Mouse (Mus musculus) heart, embryonic 14.5 days (tissue): Measurements from ENCODE around the gene Ccdc27. TPM values are rescaled to one million over a fixed set of nuclear protein-coding genes. Genes with fewer than 3 reads are reported as not detected.

ENCODE experiments used
- ATAC-seq: fragments of 200-750 bp; cut with Nextera tagmentation; 2 replicates; pipeline ENCODE4 v1.8.0; 2017; ENCODE audit warnings: low read depth, moderate TSS enrichment; ENCODE audit not compliant: insufficient number of reproducible peaks, insufficient read depth, low FRiP score
- H3K27ac ChIP-seq, 2 experiments: fragments of 200-500 bp in 1 of 2; fragments of 300-500 bp in 1 of 2; sonication (generic) in 1 of 2; replicated peaks in 1 of 2; 2 replicates each; pipeline ENCODE4 v1.5.1; 2012 to 2014; ENCODE audit warnings: low read depth in 2 of 2, low read length in 2 of 2, control low read depth in 1 of 2, mild to moderate bottlenecking in 1 of 2, mixed read lengths in 1 of 2; ENCODE audit not compliant: control insufficient read depth in 1 of 2, insufficient read depth in 1 of 2
- H3K27me3 ChIP-seq: fragments of 300-500 bp; sonication (generic); 2 replicates; pipeline ENCODE4 v1.6.1; 2014; ENCODE audit warnings: mild to moderate bottlenecking, low read length, control low read depth; ENCODE audit not compliant: control insufficient read depth, insufficient read depth
- H3K36me3 ChIP-seq: fragments of 300-500 bp; sonication (generic); 2 replicates; pipeline ENCODE4 v1.6.1; 2014; ENCODE audit warnings: mild to moderate bottlenecking, control low read depth, low read length, mixed read lengths; ENCODE audit not compliant: control insufficient read depth, insufficient read depth
- H3K4me1 ChIP-seq, 2 experiments: fragments of 200-500 bp in 1 of 2; fragments of 300-500 bp in 1 of 2; sonication (generic) in 1 of 2; 2 replicates each; pipeline ENCODE4 v1.6.1; 2012 to 2014; ENCODE audit warnings: low read length in 2 of 2, control low read depth in 1 of 2, mixed read lengths in 1 of 2; ENCODE audit not compliant: control insufficient read depth in 2 of 2, insufficient read depth in 2 of 2
- H3K4me2 ChIP-seq: fragments of 300-500 bp; sonication (generic); 2 replicates; pipeline ENCODE4 v1.6.1; 2014; ENCODE audit warnings: mild to moderate bottlenecking, low read length
- H3K4me3 ChIP-seq, 2 experiments: fragments of 200-500 bp in 1 of 2; fragments of 300-500 bp in 1 of 2; sonication (generic) in 1 of 2; 2 replicates each; pipeline ENCODE4 v1.5.1; 2012 to 2014; ENCODE audit warnings: low read length in 2 of 2, mild to moderate bottlenecking in 2 of 2, control low read depth in 1 of 2, low read depth in 1 of 2, moderate library complexity in 1 of 2; ENCODE audit not compliant: control insufficient read depth in 1 of 2, insufficient read depth in 1 of 2
- H3K9ac ChIP-seq: fragments of 300-500 bp; sonication (generic); 2 replicates; pipeline ENCODE4 v1.6.1; 2014; ENCODE audit warnings: mild to moderate bottlenecking, low read length
- H3K9me3 ChIP-seq: fragments of 300-500 bp; sonication (generic); 2 replicates; pipeline ENCODE4 v1.6.1; 2016; ENCODE audit warnings: low read length, control low read depth; ENCODE audit not compliant: control insufficient read depth
- WGBS: fragments of 180-500 bp; shearing (Covaris S2); extraction: QIAGEN DNeasy Blood & Tissue Kit; methylation state at CpG from one replicate; pipeline ENCODE4 v1.1.7; 2014; 5-methylcytosine and 5-hydroxymethylcytosine counted together
- polyA plus RNA-seq: library from polyadenylated mRNA; unstranded; fragments of >200 nt; fragmentation: Nextera tagmentation; extraction: Ambion mirVana; gene quantifications from 2 replicates; pipeline ENCODE4 v1.2.1, GENCODE M21; 2014

Gene Ccdc27
- polyA plus RNA-seq, 1 experiment from 2014 or later, result not detected

DNA sequence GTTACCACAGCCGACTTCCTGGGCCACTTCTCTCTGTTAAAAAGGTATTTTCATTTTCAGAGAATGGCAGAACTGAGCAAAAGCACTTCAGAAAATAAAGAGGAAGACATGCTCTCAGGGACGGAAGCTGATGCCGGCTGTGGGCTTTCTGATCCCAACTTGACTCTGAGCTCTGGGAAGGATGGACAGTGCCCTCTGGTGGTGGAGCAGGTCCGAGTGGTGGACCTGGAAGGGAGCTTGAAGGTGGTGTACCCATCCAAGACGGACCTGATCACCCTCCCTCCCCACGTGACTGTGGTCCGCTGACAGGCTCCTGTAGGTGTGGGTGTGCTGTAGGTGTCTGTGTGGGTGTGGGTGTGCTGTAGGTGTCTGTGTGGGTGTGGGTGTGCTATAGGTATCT lies 22.9 kb downstream of the Ccdc27 start:
- H3K27me3 ChIP-seq, result no peaks in the 10 kb centered on the region
- H3K4me3 ChIP-seq, result no peak overlapping the region
- H3K36me3 ChIP-seq, result peaks cover 81% of the 10 kb centered on the region
- H3K4me1 ChIP-seq, result peaks cover 18 to 20% of the 10 kb centered on the region in 2 experiments
- H3K9ac ChIP-seq, result no peak overlapping the region
- H3K4me2 ChIP-seq, result no peak overlapping the region
- no peak overlapping the region for H3K27ac ChIP-seq
- WGBS, result 71% methylated on average over 7 of the region's 7 CpGs
- H3K9me3 ChIP-seq, result no peaks in the 10 kb centered on the region
- no peak for ATAC-seq

DNA sequence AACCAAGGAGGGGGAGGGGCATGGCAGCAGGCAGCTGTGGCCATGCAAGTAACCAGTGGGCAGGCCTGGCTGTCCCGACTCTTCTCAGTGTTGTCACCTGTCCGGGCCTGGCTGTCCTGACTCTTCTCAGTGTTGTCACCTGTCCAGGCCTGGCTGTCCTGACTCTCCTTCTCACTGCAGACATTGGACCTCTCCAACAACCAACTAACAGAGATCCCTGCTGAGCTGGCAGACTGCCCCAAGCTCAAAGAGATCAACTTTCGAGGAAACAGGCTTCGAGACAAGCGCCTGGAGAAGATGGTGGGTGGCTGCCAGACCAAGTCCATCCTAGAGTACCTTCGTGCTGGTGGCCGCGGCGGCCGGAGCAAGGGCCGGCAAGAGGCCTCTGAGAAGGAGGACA lies 27.0 kb downstream of the Ccdc27 start:
- H3K9me3 ChIP-seq, result no peaks in the 10 kb centered on the region
- H3K4me3 ChIP-seq, result no peak overlapping the region
- H3K36me3 ChIP-seq, result peaks cover 68% of the 10 kb centered on the region
- H3K4me2 ChIP-seq, result no peak overlapping the region
- H3K27ac ChIP-seq, result no peak overlapping the region
- H3K4me1 ChIP-seq, result peaks cover 7 to 20% of the 10 kb centered on the region in 2 experiments; a peak in 3 of 4 replicates
- no peak overlapping the region for H3K9ac ChIP-seq
- WGBS, result 92% methylated on average over 11 of the region's 11 CpGs
- no peaks in the 10 kb centered on the region for H3K27me3 ChIP-seq
- ATAC-seq, result no peak

DNA sequence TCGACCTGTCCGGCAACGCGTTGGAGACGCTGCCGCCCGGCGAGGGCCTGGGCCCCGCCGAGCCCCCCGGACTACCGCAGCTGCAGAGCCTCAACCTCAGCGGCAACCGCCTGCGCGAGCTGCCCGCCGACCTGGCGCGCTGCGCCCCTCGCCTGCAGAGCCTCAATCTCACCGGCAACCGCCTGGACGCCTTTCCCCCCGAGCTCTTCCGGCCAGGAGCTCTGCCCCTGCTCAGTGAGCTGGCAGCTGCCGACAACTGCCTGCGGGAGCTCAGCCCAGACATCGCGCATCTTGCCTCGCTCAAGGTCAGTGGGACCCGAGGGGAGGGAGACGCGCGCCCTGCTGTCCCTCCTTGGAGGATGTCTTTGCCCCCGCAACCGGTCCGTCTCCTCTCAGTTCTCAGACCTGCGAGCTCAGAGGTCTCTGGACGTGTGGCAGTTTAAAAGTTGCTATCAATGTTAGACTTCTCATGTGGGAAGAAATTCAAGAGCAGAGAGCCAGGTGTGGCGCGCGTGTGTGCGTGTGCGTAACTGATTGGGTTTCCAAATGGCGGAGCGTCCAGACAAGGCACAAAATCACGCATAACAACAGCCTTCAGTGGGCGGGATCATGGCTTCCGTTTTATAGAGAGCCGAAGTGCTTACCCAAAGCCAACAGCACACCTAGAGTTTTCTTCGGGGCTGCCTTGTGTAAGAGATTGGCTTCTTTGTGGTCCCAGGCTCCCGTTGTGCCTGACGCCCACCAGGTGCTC lies 30.2 kb downstream of the Ccdc27 start:
- peak overlapping the region; percentile 10 to 70; a peak in 3 of 4 replicates for H3K27ac ChIP-seq
- peaks cover 7 to 20% of the 10 kb centered on the region in 2 experiments; a peak in 3 of 4 replicates for H3K4me1 ChIP-seq
- peak overlapping the region; percentile 93 to 98 for H3K4me3 ChIP-seq
- H3K36me3 ChIP-seq, result peaks cover 37% of the 10 kb centered on the region
- peak overlapping the region; percentile 95 for H3K9ac ChIP-seq
- no peak for ATAC-seq
- no peaks in the 10 kb centered on the region for H3K27me3 ChIP-seq
- under 1% methylated on average over 55 of the region's 55 CpGs for WGBS
- H3K9me3 ChIP-seq, result no peaks in the 10 kb centered on the region
- H3K4me2 ChIP-seq, result peak overlapping the region; percentile 98

DNA sequence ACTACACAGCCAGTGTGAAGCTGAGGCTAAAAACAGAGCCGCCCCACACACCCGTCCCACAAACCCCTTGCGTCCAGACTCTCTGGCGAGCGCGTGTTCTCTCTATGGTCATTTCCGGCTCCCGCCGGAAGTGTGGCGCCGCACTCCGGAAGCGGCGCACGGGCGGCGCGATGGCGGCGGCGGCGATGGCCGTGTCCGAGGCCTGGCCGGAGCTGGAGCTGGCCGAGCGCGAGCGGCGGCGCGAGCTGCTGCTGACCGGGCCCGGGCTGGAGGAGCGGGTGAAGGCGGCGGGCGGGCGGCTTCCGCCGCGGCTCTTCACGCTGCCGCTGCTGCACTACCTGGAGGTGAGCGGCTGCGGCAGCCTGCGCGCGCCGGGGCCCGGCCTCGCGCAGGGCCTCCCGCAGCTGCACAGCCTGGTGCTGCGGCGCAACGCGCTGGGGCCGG lies 30.8 kb downstream of the Ccdc27 start, which contains the start of gene Lrrc47:
Gene Lrrc47 (plus strand): TSS at position 86 of the 444 bp plus-strand sequence.
- H3K27me3 ChIP-seq, result no peaks in the 10 kb centered on the region
- H3K27ac ChIP-seq, result peak within 1 kb of the TSS; percentile 61 to 70; a peak in 3 of 4 replicates
- H3K4me1 ChIP-seq, result peaks cover 7 to 20% of the 10 kb centered on the region in 2 experiments; a peak in 3 of 4 replicates
- H3K4me3 ChIP-seq, result peak within 1 kb of the TSS; percentile 93 to 98
- peak within 1 kb of the TSS; percentile 98 for H3K4me2 ChIP-seq
- under 1% methylated on average over 49 of the region's 59 CpGs for WGBS
- peaks cover 37% of the 10 kb centered on the region for H3K36me3 ChIP-seq
- ATAC-seq, result peak; percentile 90
- H3K9ac ChIP-seq, result peak within 1 kb of the TSS; percentile 95
- H3K9me3 ChIP-seq, result no peaks in the 10 kb centered on the region

DNA sequence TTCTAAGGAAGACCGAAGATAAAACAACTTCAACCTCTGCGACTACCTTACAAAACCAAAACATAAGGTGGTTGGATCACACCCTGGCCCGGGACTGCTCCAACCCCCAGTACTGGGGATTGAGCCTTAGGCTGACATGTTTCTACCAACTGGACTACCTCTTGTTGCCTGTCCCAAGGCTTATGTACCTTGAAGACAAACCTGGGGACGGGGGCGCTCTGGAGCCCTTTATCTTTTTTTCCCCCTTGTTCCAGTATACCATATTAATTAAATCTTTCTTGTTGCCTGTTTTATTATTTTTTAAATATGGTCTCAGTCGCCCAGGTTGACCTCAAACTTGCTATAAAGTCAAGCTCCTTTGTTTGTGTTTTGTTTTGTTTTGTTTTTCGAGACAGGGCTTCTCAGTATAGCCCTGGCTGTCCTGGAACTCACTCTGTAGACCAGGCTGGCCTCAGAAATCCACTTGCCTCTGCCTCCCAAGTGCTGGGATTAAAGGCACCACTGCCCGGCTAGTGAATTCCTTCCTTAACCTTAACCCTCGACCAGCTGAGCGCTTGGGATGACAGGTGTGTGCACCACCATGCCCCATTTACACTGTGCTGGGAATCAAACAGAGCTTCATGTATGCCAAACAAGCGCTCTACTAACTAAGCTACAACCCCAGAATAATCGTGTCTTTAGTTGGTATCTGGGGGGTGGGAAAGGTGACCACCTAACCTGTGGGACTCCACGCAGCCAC lies 31.4 kb downstream of the Ccdc27 start:
- Histone ChIP-seq H3K27ac (peak overlapping the region; percentile 61 to 70; a peak in 3 of 4 replicates), H3K4me3 (peak overlapping the region; percentile 93 to 98), H3K4me2 (peak overlapping the region; percentile 98), H3K9ac (peak overlapping the region; percentile 95), H3K9me3 (no peaks in the 10 kb centered on the region), H3K27me3 (no peaks in the 10 kb centered on the region), H3K4me1 (peaks cover 7 to 20% of the 10 kb centered on the region in 2 experiments; a peak in 3 of 4 replicates), H3K36me3 (peaks cover 37% of the 10 kb centered on the region)
- WGBS, result 24% methylated on average over 13 of the region's 13 CpGs
- no peak for ATAC-seq

DNA sequence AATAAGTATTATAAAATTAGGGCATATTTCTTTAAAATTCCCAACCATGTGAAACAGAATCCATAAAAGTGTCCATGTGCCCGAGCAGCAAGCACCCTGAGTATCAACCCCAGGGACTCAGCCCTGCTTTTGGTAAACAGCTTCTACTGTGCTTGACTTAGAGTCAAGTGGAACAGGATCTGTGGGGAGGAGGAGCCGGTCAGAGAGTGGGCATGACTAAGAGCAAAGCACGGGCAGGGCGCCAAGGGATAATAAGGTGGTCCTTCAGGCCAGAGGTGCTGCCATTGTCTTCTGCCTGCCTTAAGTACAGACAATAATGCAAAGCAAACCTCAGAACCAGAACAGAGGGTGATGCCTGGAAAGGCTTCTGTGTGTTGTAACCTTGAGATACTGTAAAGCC lies 34.7 kb downstream of the Ccdc27 start:
- no peak for ATAC-seq
- H3K27ac ChIP-seq, result no peak overlapping the region
- 64% methylated on average over 4 of the region's 4 CpGs for WGBS
- peaks cover 39% of the 10 kb centered on the region for H3K36me3 ChIP-seq
- no peak overlapping the region for H3K4me2 ChIP-seq
- no peaks in the 10 kb centered on the region for H3K27me3 ChIP-seq
- peaks cover 4 to 7% of the 10 kb centered on the region in 2 experiments; a peak in 2 of 4 replicates for H3K4me1 ChIP-seq
- H3K4me3 ChIP-seq, result no peak overlapping the region
- no peaks in the 10 kb centered on the region for H3K9me3 ChIP-seq
- H3K9ac ChIP-seq, result no peak overlapping the region

DNA sequence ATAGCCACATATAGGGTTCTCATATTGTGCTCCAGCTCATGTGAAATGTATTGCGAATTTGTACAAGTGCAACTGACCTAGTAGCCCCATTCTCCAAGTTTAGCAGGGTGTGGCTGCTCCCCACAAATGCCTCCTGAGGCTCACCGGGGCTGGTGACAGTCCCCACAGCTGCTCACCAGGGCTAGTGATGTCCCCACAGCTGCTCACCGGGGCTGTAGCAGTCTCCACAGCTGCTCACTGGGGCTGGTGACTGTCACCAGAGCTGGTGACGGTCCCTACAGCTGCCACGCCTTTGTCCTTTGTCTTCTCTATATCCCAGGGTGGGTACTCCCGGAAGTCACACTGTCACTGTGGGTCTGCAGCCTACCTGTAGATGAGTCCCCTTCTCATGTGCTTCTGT lies 36.2 kb downstream of the Ccdc27 start:
- Histone ChIP-seq H3K4me1 (0 out of 4 replicates have a peak, but pooled peaks cover 2% of the 10 kb centered on the region in 2 experiments), H3K9ac (no peak overlapping the region), H3K9me3 (no peaks in the 10 kb centered on the region), H3K27me3 (no peaks in the 10 kb centered on the region), H3K36me3 (peaks cover 50% of the 10 kb centered on the region), H3K4me3 (no peak overlapping the region), H3K27ac (no peak overlapping the region), H3K4me2 (no peak overlapping the region)
- 89% methylated on average over 6 of the region's 6 CpGs for WGBS
- ATAC-seq, result no peak
